Mouse (Mus musculus) brain, adult 2 months (tissue): ENCODE results near the gene Gm13023.
"Not testable (repeated sequence)": the region's sequence is repeated elsewhere in the genome, so short reads cannot be mapped to it uniquely, and the experiment has no call there.

Experiments
- DNase-seq: peaks from one replicate; pipeline ENCODE4 v3.0.0; 2011; ENCODE audit warnings: low read depth, low spot score

The Gm13023 gene

GRCm38 (mm10) chr4:143789052-143789451 lies at the start of gene Gm13023:
Gm13023 (plus strand) TSS chr4:143789352.
- DNase-seq: not testable (repeated sequence)

GRCm38 (mm10) chr4:143815993-143816392 lies 26.8 kb downstream of the Gm13023 start, which contains the start of gene Gm13084:
Gm13084 (minus strand) TSS chr4:143816093.
- no peak for DNase-seq
